Mouse (Mus musculus) ES-Bruce4 (cell line): ENCODE data around the gene Zbtb20.

Experiments
- CTCF ChIP-seq: IDR thresholded peaks from one replicate; pipeline ENCODE4 v1.8.1; 2011; ENCODE audit warnings: low read depth, low read length
- EP300 ChIP-seq: IDR thresholded peaks from 2 replicates; pipeline ENCODE4 v1.6.1; 2011; ENCODE audit warnings: low read depth, low read length; ENCODE audit not compliant: insufficient read depth
- POLR2A ChIP-seq: IDR thresholded peaks from one replicate; pipeline ENCODE4 v1.8.1; 2011; ENCODE audit warnings: low read length; ENCODE audit not compliant: insufficient read depth

DNA sequence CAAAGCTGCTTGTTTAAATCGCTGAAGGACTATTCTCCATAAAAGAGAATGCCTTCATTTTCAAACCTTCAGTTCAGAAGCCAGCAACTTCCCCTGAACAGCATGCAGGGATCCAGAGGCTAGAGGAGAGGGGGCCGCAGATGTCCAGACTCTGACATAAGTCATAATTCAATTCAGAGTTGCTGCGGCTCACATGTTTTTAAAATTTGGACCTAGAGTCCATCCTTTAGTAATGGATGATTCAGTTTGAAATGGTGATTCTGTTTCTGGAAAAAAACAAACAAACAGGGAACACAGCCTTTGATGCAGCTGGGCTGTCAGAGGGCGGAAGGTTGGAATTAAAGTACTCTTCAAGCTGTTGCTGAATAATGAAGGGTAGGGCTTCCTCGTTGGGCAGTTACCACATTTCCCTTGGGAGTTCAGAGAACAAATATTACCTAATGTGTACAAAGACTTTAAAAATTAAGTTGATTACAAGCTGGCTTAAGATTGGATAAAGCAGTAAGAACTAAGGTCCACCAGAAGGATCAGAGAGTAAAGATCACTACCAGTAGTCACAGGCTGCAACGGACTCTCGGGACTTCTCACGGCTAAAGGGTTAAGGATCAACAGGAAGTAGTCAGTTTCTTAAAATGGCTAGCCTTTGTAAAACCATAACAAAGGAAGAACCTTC is 459.6 kb downstream of the Zbtb20 start:
- TF ChIP-seq POLR2A, result no peak
- TF ChIP-seq CTCF, result no peak
- no peak for TF ChIP-seq EP300
